Mouse (Mus musculus) lung, postnatal 36 days (tissue): ENCODE measurements around the gene Gm3336.

Experiments used
- DNase-seq: peaks from one replicate; pipeline ENCODE4 v3.0.0; 2022; ENCODE audit warnings: mixed read lengths

Gene Gm3336

DNA sequence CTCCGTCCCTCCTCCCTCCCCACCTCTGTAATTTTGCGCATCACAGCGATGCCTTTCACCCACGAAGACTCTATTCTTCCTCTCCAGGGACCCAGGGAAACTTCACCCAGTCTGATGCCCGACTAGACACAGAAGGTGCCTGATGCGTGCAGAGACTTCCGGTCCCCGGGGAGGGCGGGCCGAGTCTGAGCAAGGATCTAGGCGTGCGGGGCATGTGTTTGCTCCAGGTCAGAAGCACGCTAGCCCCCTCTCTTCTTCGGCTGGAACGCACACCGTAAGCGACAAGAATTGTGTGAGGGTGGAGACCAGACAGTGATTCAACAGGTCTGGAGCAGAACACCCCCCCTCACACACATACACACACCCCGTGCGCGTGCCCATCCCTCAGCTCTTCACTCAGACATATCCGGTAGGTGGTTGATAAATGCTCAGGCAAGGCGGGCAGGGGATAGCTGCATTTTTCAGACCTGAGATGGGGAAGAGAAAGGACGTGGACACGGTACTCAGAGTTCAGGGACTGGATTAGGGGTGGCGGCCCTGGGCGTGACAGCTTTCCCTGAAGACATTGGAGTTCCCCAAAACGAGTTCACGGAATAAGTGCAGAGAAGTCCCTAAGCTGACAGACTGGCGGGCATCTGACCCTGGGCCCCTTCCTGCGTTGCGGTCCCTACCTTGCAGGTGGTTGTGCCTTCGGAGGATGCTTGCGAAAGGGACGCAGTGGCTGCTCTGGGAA is 47.7 kb downstream of the Gm3336 start:
- peak; percentile 76 for DNase-seq

DNA sequence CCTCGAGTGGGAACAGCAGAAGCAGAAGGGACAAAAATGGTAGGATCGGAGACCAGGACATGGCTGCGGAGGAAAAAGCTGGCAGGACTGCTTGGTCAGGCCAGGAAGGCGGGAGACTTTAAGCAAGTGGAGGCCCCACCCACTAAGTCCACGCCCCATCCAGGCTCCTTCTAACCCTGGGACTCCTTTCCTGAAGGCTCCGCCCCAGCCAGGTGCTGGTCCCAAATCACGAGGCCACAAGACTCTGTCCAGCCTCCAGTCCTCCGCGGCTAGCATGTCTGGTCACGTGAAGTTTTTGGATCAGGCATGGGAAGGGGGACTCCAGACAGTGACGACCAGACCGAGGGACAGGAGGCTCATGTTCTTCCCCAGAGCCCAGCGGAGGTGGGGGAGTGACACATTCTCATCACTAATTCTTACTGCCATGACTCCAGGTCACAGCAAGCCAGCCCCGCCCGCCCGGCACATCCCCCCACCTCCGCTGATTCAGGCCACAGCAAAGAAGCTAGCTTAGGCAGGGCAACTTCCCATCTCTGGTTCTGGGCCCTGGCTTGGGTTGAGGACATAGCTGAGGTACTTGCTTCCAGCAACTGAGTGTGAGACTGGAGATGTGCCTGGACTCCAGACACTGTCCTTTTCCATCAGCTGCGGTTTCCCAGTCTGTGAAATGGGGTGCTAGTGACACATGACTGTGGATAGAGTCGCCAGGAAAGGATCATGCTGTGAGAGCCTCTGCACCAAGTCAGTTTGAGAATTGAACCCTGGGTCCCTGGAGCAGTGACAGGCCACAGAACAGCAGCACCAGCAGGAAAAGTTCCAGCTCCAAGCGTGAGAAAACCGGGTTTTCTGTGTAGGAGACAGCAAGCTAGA is 48.5 kb downstream of the Gm3336 start:
- peak; percentile 94 for DNase-seq

DNA sequence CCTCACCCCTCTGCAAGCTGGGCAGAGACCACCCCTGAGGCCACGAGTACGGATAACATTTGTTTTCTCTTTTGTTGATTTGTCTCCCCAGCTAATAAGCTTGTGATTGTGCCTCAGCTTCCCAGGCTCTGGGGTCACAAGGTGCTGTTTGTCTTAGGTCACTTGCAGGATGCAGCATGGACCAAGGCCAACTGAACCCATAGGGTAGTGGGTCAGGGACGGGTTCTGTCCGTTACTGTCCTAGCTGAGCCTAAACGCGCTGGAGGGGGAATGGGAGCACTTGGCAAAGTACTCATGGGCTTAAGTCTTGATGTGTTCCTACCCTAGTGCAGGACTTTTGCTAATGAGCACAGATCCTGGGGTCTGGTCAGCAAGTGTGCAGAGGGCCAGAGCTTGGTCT is 49.2 kb downstream of the Gm3336 start:
- no peak for DNase-seq

DNA sequence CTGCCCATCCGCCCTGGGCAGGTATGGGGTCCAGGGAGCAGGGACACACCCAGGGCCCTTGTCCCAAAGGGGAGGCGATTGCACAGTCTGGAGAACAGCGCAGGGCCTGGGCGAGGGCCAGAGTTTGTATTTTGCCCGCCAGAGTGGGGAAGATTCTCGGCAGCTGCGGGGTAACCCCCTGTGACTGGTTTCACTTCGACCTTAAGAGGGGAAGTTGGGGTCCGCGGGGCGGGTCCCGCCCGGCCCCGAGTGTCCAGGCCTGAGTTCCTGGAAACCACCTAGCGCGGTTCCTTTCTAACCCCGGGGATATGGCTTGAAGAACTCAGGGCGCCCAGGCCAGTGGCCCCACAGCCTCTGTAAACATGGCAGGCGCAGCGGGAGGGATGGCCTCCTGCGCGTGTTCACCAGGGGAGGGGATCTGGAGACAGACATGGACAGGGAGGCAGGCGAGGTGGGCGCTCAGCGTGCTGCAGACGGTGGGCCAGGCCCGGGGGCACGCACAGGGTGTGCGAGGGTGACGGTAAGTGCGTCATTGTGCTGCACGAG is 50.0 kb downstream of the Gm3336 start:
- no peak for DNase-seq

DNA sequence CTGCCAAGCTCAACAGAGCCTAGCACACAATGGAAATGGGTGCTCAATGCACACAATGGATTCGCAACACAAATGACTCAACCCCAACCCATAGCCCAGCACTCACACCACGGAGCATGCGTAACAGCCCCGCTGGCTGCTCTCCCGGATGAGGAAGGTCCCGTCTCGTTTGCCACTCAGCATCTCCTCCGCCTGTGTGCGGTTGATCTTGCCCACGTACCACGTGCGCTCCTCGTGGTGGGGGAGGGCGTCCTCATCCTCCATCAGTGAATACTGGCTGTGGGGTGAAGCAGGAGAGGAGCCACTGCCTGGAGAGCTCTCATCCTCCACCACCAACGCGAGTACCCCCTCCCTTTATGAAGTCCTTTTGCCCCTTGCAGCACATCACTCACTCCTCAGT is 50.6 kb downstream of the Gm3336 start:
- DNase-seq, result no peak

DNA sequence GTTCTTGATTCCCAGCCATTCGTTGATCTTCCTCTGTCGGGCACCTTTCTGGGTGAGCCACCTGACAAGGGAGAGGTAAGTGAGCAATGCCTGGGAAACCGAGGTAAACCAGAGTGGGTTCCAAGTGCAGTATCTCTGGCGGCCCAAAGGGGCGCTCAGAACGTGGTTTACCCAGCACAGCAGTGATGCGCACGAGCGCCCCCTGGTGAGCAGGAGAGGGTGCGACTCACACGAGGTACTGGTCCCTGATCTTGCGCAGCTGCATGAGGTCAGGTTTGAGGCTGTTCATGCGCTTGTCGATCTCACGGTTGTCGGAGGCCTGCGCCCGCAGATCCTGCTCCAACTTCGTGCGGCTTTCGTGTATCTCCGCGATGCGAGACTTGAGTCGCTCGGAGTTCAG is 51.0 kb downstream of the Gm3336 start:
- DNase-seq, result peak; percentile 98

DNA sequence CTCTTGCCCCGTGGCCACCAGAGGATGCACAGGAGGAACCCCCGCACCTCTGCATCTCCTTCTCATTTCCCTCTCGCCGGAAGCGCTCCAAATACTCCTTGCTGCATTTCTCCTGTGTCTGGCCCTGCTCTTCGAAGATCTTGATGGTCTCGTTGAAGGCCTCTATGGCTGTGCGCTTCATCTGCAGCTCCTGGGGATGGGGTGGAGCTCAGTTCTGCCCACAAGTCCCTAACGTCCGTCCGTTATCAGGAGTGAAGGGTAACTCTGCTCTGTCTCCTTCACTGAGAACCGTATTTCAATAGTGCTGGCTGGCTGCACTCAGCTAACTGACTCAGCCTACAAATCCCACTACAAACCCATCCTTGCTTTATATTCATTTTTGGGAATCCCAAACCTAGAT is 51.5 kb downstream of the Gm3336 start:
- no peak for DNase-seq

DNA sequence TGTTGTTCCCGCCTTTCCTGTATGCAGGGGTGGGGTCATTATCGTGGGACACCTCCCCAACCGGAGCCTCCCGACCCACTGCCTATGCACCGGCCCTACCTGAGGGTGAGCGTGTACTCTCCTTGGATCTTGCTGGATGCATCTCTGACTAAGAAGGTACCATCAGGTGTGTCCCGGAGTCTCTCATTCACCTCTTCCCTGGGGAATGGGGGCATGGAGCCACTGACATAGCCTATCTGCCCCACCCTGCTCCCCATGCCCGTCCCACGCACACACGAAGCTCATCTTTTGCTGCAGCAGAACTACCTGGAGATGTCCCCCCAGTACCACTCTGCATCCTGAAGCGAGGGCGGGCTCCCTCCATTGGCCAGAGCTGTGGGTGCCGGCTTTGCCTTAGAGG is 52.4 kb downstream of the Gm3336 start:
- DNase-seq, result no peak

DNA sequence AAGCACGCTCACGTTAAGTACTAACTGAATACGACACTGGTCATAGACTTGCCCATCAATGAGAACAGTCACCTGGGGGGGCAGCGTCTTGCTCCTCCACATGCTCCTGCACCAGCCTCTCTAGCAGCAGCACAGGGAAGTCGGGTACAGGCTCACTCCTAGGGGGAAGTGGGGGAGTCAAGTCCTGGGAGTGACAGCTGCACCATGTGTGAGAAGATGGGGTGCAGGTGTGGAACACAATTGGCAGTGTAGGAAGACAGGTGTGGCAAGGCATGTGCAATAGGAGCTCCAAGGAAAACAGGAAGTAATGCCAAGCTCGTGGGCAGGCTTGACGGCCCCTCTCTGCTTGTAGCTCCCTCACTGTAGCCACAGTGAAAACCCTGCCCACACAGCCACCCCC is 52.9 kb downstream of the Gm3336 start:
- no peak for DNase-seq

DNA sequence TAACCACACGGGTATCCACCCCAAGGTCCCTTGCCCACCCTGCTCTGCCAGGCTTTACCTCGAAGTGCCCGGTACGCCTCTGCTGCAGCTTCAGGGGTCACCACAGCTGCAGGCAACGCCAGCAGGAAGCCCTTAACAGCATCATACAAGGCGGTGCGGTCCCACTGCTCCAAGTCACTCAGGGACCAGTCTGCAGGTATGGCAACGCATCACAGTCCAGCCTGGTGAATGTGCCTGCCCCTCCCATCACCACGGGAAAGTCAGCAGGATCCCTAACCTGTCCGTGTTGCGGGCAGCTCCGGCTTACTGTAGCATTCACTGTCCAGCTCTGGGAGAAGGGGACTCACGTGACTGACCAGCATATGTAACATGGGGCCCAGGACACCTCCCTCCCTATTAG is 53.7 kb downstream of the Gm3336 start:
- no peak for DNase-seq
